Mouse (Mus musculus): ENCODE data around the gene Gorasp1. TPM values are rescaled to one million over a fixed set of nuclear protein-coding genes. Genes with fewer than 3 reads are reported as not detected.
A peak's percentile ranks its signal among the peaks of the same experiment; 100 is the strongest.

Gorasp1 gene
- polyA plus RNA-seq, 1 experiment from 2014 or later: 30.0 TPM

GRCm38 (mm10) chr9:119926497-119926896, 10.9 kb downstream of the Gorasp1 start:
- no peak for TF ChIP-seq CTCF (IDR thresholded peaks at IDR 0.05; ENCODE audit: low read depth)
- Histone ChIP-seq H3K4me2 (peak overlapping the region; percentile 15; the same call in 1 of the 2 replicates), H3K4me1 (ENCODE audit: insufficient read depth) (0 out of 2 replicates have a peak, but pooled peaks cover 5% of the 10 kb centered on the region), H3K9ac (no peak overlapping the region), H3K4me3 (ENCODE audit: low read depth, low read length) (no peak overlapping the region), H3K27ac (ENCODE audit: low read depth) (peak overlapping the region; percentile 90), H3K36me3 (ENCODE audit: insufficient read depth) (peaks cover 90% of the 10 kb centered on the region), H3K9me3 (ENCODE audit: low read depth, low read length) (no peaks in the 10 kb centered on the region), H3K27me3 (ENCODE audit: insufficient read depth, low read length) (no peaks in the 10 kb centered on the region)
- ATAC-seq (ENCODE audit: insufficient read depth) (peak; percentile 80), DNase-seq (peak; percentile 89)
- 36% methylated on average over 5 of the region's 5 CpGs for WGBS

- Histone ChIP-seq H3K4me3 (ENCODE audit: low read depth, low read length) (no peak overlapping the region), H3K9me3 (ENCODE audit: low read depth, low read length) (no peaks in the 10 kb centered on the region), H3K4me2 (peak overlapping the region; percentile 38; the same call in 1 of the 2 replicates), H3K9ac (no peak overlapping the region), H3K27me3 (ENCODE audit: insufficient read depth, low read length) (no peaks in the 10 kb centered on the region), H3K27ac (ENCODE audit: low read depth) (peak overlapping the region; percentile 90), H3K36me3 (ENCODE audit: insufficient read depth) (peaks cover 89% of the 10 kb centered on the region), H3K4me1 (ENCODE audit: insufficient read depth) (0 out of 2 replicates have a peak, but pooled peaks cover 5% of the 10 kb centered on the region)
- WGBS: 38% methylated on average over 8 of the region's 8 CpGs
- DNase-seq: peak; percentile 90
- no peak for TF ChIP-seq CTCF (IDR thresholded peaks at IDR 0.05; ENCODE audit: low read depth)
- peak; percentile 74 for ATAC-seq (ENCODE audit: insufficient read depth)
Observed at GRCm38 (mm10) chr9:119925729-119926128, 11.6 kb downstream of the Gorasp1 start.

GRCm38 (mm10) chr9:119925120-119925657, 12.2 kb downstream of the Gorasp1 start:
- H3K4me1 ChIP-seq (ENCODE audit: insufficient read depth): 0 out of 2 replicates have a peak, but pooled peaks cover 5% of the 10 kb centered on the region
- 0 out of 2 replicates have a peak, but pooled peaks have one; percentile 8 for TF ChIP-seq CTCF (IDR thresholded peaks at IDR 0.05; ENCODE audit: low read depth)
- WGBS: 54% methylated on average over 16 of the region's 16 CpGs
- H3K4me3 ChIP-seq (ENCODE audit: low read depth, low read length): no peak overlapping the region
- peak; percentile 48 for ATAC-seq (ENCODE audit: insufficient read depth)
- DNase-seq: peak; percentile 75
- H3K4me2 ChIP-seq: peak overlapping the region; percentile 35
- no peak overlapping the region for H3K9ac ChIP-seq
- no peaks in the 10 kb centered on the region for H3K27me3 ChIP-seq (ENCODE audit: insufficient read depth, low read length)
- H3K27ac ChIP-seq (ENCODE audit: low read depth): peak overlapping the region; percentile 90
- H3K9me3 ChIP-seq (ENCODE audit: low read depth, low read length): no peaks in the 10 kb centered on the region
- H3K36me3 ChIP-seq (ENCODE audit: insufficient read depth): peaks cover 89% of the 10 kb centered on the region

- 0 out of 2 replicates have a peak, but pooled peaks cover 5% of the 10 kb centered on the region for H3K4me1 ChIP-seq (ENCODE audit: insufficient read depth)
- TF ChIP-seq CTCF (IDR thresholded peaks at IDR 0.05; ENCODE audit: low read depth): no peak
- no peak for DNase-seq
- H3K4me2 ChIP-seq: no peak overlapping the region
- H3K9me3 ChIP-seq (ENCODE audit: low read depth, low read length): no peaks in the 10 kb centered on the region
- no peak overlapping the region for H3K27ac ChIP-seq (ENCODE audit: low read depth)
- peaks cover 88% of the 10 kb centered on the region for H3K36me3 ChIP-seq (ENCODE audit: insufficient read depth)
- no peak overlapping the region for H3K4me3 ChIP-seq (ENCODE audit: low read depth, low read length)
- no peak overlapping the region for H3K9ac ChIP-seq
- H3K27me3 ChIP-seq (ENCODE audit: insufficient read depth, low read length): no peaks in the 10 kb centered on the region
- 74% methylated on average over 4 of the region's 4 CpGs for WGBS
- ATAC-seq (ENCODE audit: insufficient read depth): no peak
Observed at GRCm38 (mm10) chr9:119923462-119923861, 13.9 kb downstream of the Gorasp1 start.

GRCm38 (mm10) chr9:119919858-119920257, 17.5 kb downstream of the Gorasp1 start:
- 70% methylated on average over 1 of the region's 1 CpGs for WGBS
- no peak for ATAC-seq (ENCODE audit: insufficient read depth)
- Histone ChIP-seq H3K27me3 (ENCODE audit: insufficient read depth, low read length) (no peaks in the 10 kb centered on the region), H3K9me3 (ENCODE audit: low read depth, low read length) (no peaks in the 10 kb centered on the region), H3K9ac (no peak overlapping the region), H3K36me3 (ENCODE audit: insufficient read depth) (peaks cover 90% of the 10 kb centered on the region), H3K4me3 (ENCODE audit: low read depth, low read length) (no peak overlapping the region), H3K4me2 (no peak overlapping the region), H3K4me1 (ENCODE audit: insufficient read depth) (no peaks in the 10 kb centered on the region), H3K27ac (ENCODE audit: low read depth) (no peak overlapping the region)
- TF ChIP-seq CTCF (IDR thresholded peaks at IDR 0.05; ENCODE audit: low read depth): no peak
- no peak for DNase-seq

GRCm38 (mm10) chr9:119913087-119913838, 24.1 kb downstream of the Gorasp1 start:
- Histone ChIP-seq H3K36me3 (ENCODE audit: insufficient read depth) (peaks cover 96% of the 10 kb centered on the region), H3K9me3 (ENCODE audit: low read depth, low read length) (no peaks in the 10 kb centered on the region), H3K4me3 (ENCODE audit: low read depth, low read length) (no peak overlapping the region), H3K27me3 (ENCODE audit: insufficient read depth, low read length) (no peaks in the 10 kb centered on the region), H3K4me1 (ENCODE audit: insufficient read depth) (no peaks in the 10 kb centered on the region), H3K27ac (ENCODE audit: low read depth) (no peak overlapping the region), H3K4me2 (no peak overlapping the region), H3K9ac (no peak overlapping the region)
- peak; percentile 66 for DNase-seq
- ATAC-seq (ENCODE audit: insufficient read depth): no peak
- peak; percentile 49 for TF ChIP-seq CTCF (IDR thresholded peaks at IDR 0.05; ENCODE audit: low read depth)
- 72% methylated on average over 13 of the region's 13 CpGs for WGBS

GRCm38 (mm10) chr9:119909931-119910330, 27.4 kb downstream of the Gorasp1 start:
- no peak overlapping the region for H3K27ac ChIP-seq (ENCODE audit: low read depth)
- H3K9me3 ChIP-seq (ENCODE audit: low read depth, low read length): no peaks in the 10 kb centered on the region
- no peak overlapping the region for H3K4me3 ChIP-seq (ENCODE audit: low read depth, low read length)
- peaks cover 96% of the 10 kb centered on the region for H3K36me3 ChIP-seq (ENCODE audit: insufficient read depth)
- DNase-seq (no peak), ATAC-seq (ENCODE audit: insufficient read depth) (no peak)
- no peaks in the 10 kb centered on the region for H3K4me1 ChIP-seq (ENCODE audit: insufficient read depth)
- WGBS: 82% methylated on average over 3 of the region's 3 CpGs
- no peak for TF ChIP-seq CTCF (IDR thresholded peaks at IDR 0.05; ENCODE audit: low read depth)
- H3K9ac ChIP-seq: no peak overlapping the region
- no peaks in the 10 kb centered on the region for H3K27me3 ChIP-seq (ENCODE audit: insufficient read depth, low read length)
- no peak overlapping the region for H3K4me2 ChIP-seq

Data from lung, embryonic 14.5 days (tissue).